In genomic region chr17:64206196-64206718, GRCm38 (mm10) we compare ENCODE assay signal across 26 mouse cellular contexts.
A peak's percentile ranks its signal among the peaks of the same experiment; 100 is the strongest.
DNase-seq lines count a peak whose midpoint lies in the region; ATAC-seq and TF ChIP-seq lines count a peak whose summit lies in the region.
"Had no signal": no experiment of that assay in that cellular context is flagged by ENCODE, and none has a peak within 500 bp of the region (broad histone marks: within the 10 kb centered on the region; RNA-seq: fewer than 3 reads in every experiment).

No protein-coding gene starts in this region.

- no peaks in the 10 kb centered on the region for H3K9me3 ChIP-seq in embryonic facial prominence, embryonic 14.5 days (ENCODE audit: control insufficient read depth, low read length)
- H3K9me3 ChIP-seq in intestine, postnatal 0 days (ENCODE audit: control insufficient read depth), result no peaks in the 10 kb centered on the region
- no peaks in the 10 kb centered on the region for H3K9me3 ChIP-seq in midbrain, embryonic 14.5 days (ENCODE audit: control insufficient read depth, low read length)
- H3K9me3 ChIP-seq: liver, embryonic 12.5 days; midbrain, embryonic 12.5 days had no signal

- H3K27ac ChIP-seq in embryonic facial prominence, embryonic 14.5 days (replicated peaks; ENCODE audit: low read depth, low read length), result no peak overlapping the region
- H3K27ac ChIP-seq in intestine, postnatal 0 days (ENCODE audit: low read depth, low read length), result no peak overlapping the region
- H3K27ac ChIP-seq in small intestine, adult 2 months (ENCODE audit: insufficient read depth, low read depth, low read length), result peak overlapping the region; percentile 75
- no peak overlapping the region for H3K27ac ChIP-seq in midbrain, embryonic 14.5 days (replicated peaks; ENCODE audit: low read depth, low read length)
- H3K27ac ChIP-seq: hindbrain, embryonic 14.5 days; layer of hippocampus, adult 2 months; liver, embryonic 12.5 days; midbrain, embryonic 12.5 days had no signal

- no peak for ATAC-seq in embryonic facial prominence, embryonic 14.5 days (ENCODE audit: low read depth)
- no peak for ATAC-seq in intestine, postnatal 0 days
- no peak for ATAC-seq in midbrain, embryonic 14.5 days (ENCODE audit: low FRiP score, low TSS enrichment)
- ATAC-seq: forebrain, embryonic 16.5 days; liver, embryonic 12.5 days; liver, postnatal 0 days; Patski had no signal

- H3K4me3 ChIP-seq in embryonic facial prominence, embryonic 14.5 days (ENCODE audit: low read depth, low read length), result no peak overlapping the region
- no peak overlapping the region for H3K4me3 ChIP-seq in intestine, postnatal 0 days (ENCODE audit: low read depth, low read length)
- no peak overlapping the region for H3K4me3 ChIP-seq in small intestine, adult 2 months (ENCODE audit: low read depth, low read length)
- H3K4me3 ChIP-seq in midbrain, embryonic 14.5 days (replicated peaks; ENCODE audit: low read depth, low read length), result no peak overlapping the region
- H3K4me3 ChIP-seq: layer of hippocampus, adult 2 months; liver, embryonic 12.5 days; midbrain, embryonic 12.5 days had no signal

- no peak for TF ChIP-seq CTCF in intestine, postnatal 0 days (IDR thresholded peaks at IDR 0.05; ENCODE audit: low read depth)
- TF ChIP-seq CTCF in small intestine, adult 2 months (IDR thresholded peaks at IDR 0.05; ENCODE audit: extremely low read depth, insufficient read length, insufficient replicate concordance, low read depth, low read length), result no peak

- H3K27me3 ChIP-seq in embryonic facial prominence, embryonic 14.5 days (replicated peaks; ENCODE audit: control insufficient read depth, insufficient read depth, low read length), result no peaks in the 10 kb centered on the region
- no peaks in the 10 kb centered on the region for H3K27me3 ChIP-seq in intestine, postnatal 0 days (replicated peaks; ENCODE audit: control insufficient read depth, insufficient read depth, low read length)
- no peaks in the 10 kb centered on the region for H3K27me3 ChIP-seq in small intestine, adult 2 months (ENCODE audit: control insufficient read depth, insufficient read depth, low read length)
- no peaks in the 10 kb centered on the region for H3K27me3 ChIP-seq in midbrain, embryonic 14.5 days (ENCODE audit: control insufficient read depth, insufficient read depth, low read length)
- H3K27me3 ChIP-seq: midbrain, embryonic 12.5 days; Patski had no signal

- no peak for TF ChIP-seq POLR2A in small intestine, adult 2 months (IDR thresholded peaks at IDR 0.05; ENCODE audit: low read depth, low read length)

- H3K4me1 ChIP-seq in embryonic facial prominence, embryonic 14.5 days (ENCODE audit: control insufficient read depth, insufficient read depth, low read length), result peaks cover 15% of the 10 kb centered on the region
- no peaks in the 10 kb centered on the region for H3K4me1 ChIP-seq in intestine, postnatal 0 days (replicated peaks; ENCODE audit: control insufficient read depth, insufficient read depth, low read length)
- H3K4me1 ChIP-seq in small intestine, adult 2 months (ENCODE audit: control insufficient read depth, insufficient read depth, insufficient read length, low read length), result peaks cover 13% of the 10 kb centered on the region
- no peaks in the 10 kb centered on the region for H3K4me1 ChIP-seq in midbrain, embryonic 14.5 days (ENCODE audit: control insufficient read depth, insufficient read depth, low read length)
- H3K4me1 ChIP-seq: liver, embryonic 12.5 days; midbrain, embryonic 12.5 days had no signal

- peak overlapping the region; percentile 39 for H3K4me2 ChIP-seq in embryonic facial prominence, embryonic 14.5 days (ENCODE audit: low read depth, low read length)
- peak overlapping the region; percentile 40 for H3K4me2 ChIP-seq in intestine, postnatal 0 days (replicated peaks; ENCODE audit: low read depth)
- no peak overlapping the region for H3K4me2 ChIP-seq in midbrain, embryonic 14.5 days (ENCODE audit: low read length)
- H3K4me2 ChIP-seq: heart, embryonic 11.5 days; hindbrain, embryonic 14.5 days; liver, embryonic 12.5 days; midbrain, embryonic 12.5 days had no signal

- peak; percentile 55 for DNase-seq in heart, adult 11 months
- DNase-seq in heart, postnatal 25 days (ENCODE audit: low spot score), result no peak
- no peak for DNase-seq in embryonic facial prominence, embryonic 14.5 days (ENCODE audit: low spot score)
- DNase-seq in midbrain, embryonic 14.5 days, result no peak
- DNase-seq in frontal cortex, postnatal 36 days (ENCODE audit: low spot score in 2 of 2), result no peak
- DNase-seq in embryo, embryonic 9.5 days (ENCODE audit: extremely low spot score), result no peak
- DNase-seq: adrenal gland, postnatal 14 days; cerebellum, adult 11 months; cerebellum, adult 9-10 months; embryo, embryonic 11 days; gastrocnemius, postnatal 10 days; kidney, adult 2 months; kidney, postnatal 36 days; liver, postnatal 0 days; lung, postnatal 36 days; right cerebral cortex, postnatal 25 days; spleen, adult 18-20 months had no signal

- no peaks in the 10 kb centered on the region for H3K36me3 ChIP-seq in embryonic facial prominence, embryonic 14.5 days (ENCODE audit: control insufficient read depth, insufficient read depth, low read length)
- H3K36me3 ChIP-seq in intestine, postnatal 0 days (ENCODE audit: control insufficient read depth, insufficient read depth), result no peaks in the 10 kb centered on the region
- H3K36me3 ChIP-seq in small intestine, adult 2 months (ENCODE audit: control insufficient read depth, insufficient read depth, low read length), result no peaks in the 10 kb centered on the region
- no peaks in the 10 kb centered on the region for H3K36me3 ChIP-seq in midbrain, embryonic 14.5 days (ENCODE audit: control insufficient read depth, insufficient read depth, low read length)
- H3K36me3 ChIP-seq: liver, embryonic 12.5 days; midbrain, embryonic 12.5 days had no signal

- intact Hi-C loops in heart, postnatal 25 days (cut with DNase I), result no loop called here

- H3K9ac ChIP-seq in embryonic facial prominence, embryonic 14.5 days (ENCODE audit: low read depth, low read length), result no peak overlapping the region
- no peak overlapping the region for H3K9ac ChIP-seq in intestine, postnatal 0 days (ENCODE audit: low read depth, low read length)
- H3K9ac ChIP-seq in midbrain, embryonic 14.5 days (replicated peaks; ENCODE audit: low read length), result no peak overlapping the region
- H3K9ac ChIP-seq: hindbrain, embryonic 14.5 days; liver, embryonic 12.5 days; liver, postnatal 0 days; midbrain, embryonic 12.5 days had no signal

- WGBS in embryonic facial prominence, embryonic 14.5 days, result 39% methylated on average over 14 of the region's 14 CpGs
- 52% methylated on average over 14 of the region's 14 CpGs for WGBS in intestine, postnatal 0 days
- WGBS in small intestine, adult 2 months, result 28% methylated on average over 14 of the region's 14 CpGs
- 77% methylated on average over 14 of the region's 14 CpGs for WGBS in midbrain, embryonic 14.5 days
